Mouse (Mus musculus) forebrain, postnatal 0 days (tissue): ENCODE measurements at regions not wholly inside any gene's neighbourhood (a gene's known extent, or its start where the extent isn't known, plus 50 kb on each side); places are given as distances from the start of the nearest gene placed in this dataset.

Source experiments
- ATAC-seq: fragments of 200-750 bp; cut with Nextera tagmentation; 2 replicates; pipeline ENCODE4 v1.8.0; 2017; ENCODE audit warnings: mild to moderate bottlenecking, moderate library complexity
- DNase-seq: peaks from one replicate; pipeline ENCODE4 v3.0.0-alpha.2; 2015
- H3K27ac ChIP-seq: fragments of 300-500 bp; sonication (generic); 2 replicates; pipeline ENCODE4 v1.5.1; 2014; ENCODE audit warnings: low read depth, mild to moderate bottlenecking, antibody characterized with exemption, low read length, moderate library complexity, mixed read lengths
- H3K27me3 ChIP-seq: fragments of 300-500 bp; sonication (generic); 2 replicates; pipeline ENCODE4 v1.6.1; 2014; ENCODE audit warnings: mild to moderate bottlenecking, low read length, mixed read lengths; ENCODE audit not compliant: insufficient read depth
- H3K36me3 ChIP-seq: fragments of 300-500 bp; sonication (generic); 2 replicates; pipeline ENCODE4 v1.6.1; 2014; ENCODE audit warnings: mild to moderate bottlenecking, moderate library complexity; ENCODE audit not compliant: insufficient read depth
- H3K4me1 ChIP-seq: fragments of 300-500 bp; sonication (generic); 2 replicates; pipeline ENCODE4 v1.6.1; 2014; ENCODE audit warnings: antibody characterized with exemption; ENCODE audit not compliant: insufficient read depth
- H3K4me2 ChIP-seq: fragments of 300-500 bp; sonication (generic); 2 replicates; pipeline ENCODE4 v1.6.1; 2014; ENCODE audit warnings: low read depth, mild to moderate bottlenecking, moderate library complexity
- H3K4me3 ChIP-seq: fragments of 300-500 bp; sonication (generic); 2 replicates; pipeline ENCODE4 v1.5.1; 2014; ENCODE audit warnings: low read depth, low read length, mixed read lengths
- H3K9ac ChIP-seq: fragments of 300-500 bp; sonication (generic); 2 replicates; pipeline ENCODE4 v1.6.1; 2014; ENCODE audit warnings: mild to moderate bottlenecking
- H3K9me3 ChIP-seq: fragments of 300-500 bp; sonication (generic); 2 replicates; pipeline ENCODE4 v1.6.1; 2016; ENCODE audit warnings: low read length
- CTCF ChIP-seq: sonication (generic); IDR thresholded peaks from 2 replicates; pipeline ENCODE4 v1.5.1; 2016; ENCODE audit warnings: antibody characterized with exemption, control low read depth, low read depth
- WGBS: fragments of 180-500 bp; shearing (Covaris S2); extraction: QIAGEN DNeasy Blood & Tissue Kit; methylation state at CpG from one replicate; pipeline ENCODE4 v1.1.7; 2014; 5-methylcytosine and 5-hydroxymethylcytosine counted together

GRCm38 (mm10) chr17:88173354-88174032 lies 108.4 kb upstream of the Fbxo11 start:
- Histone ChIP-seq H3K27ac (no peak overlapping the region), H3K4me2 (no peak overlapping the region), H3K27me3 (no peaks in the 10 kb centered on the region), H3K9me3 (no peaks in the 10 kb centered on the region), H3K9ac (no peak overlapping the region), H3K4me1 (no peaks in the 10 kb centered on the region), H3K4me3 (no peak overlapping the region), H3K36me3 (no peaks in the 10 kb centered on the region)
- peak; percentile 12; the same call in 1 of the 2 replicates for TF ChIP-seq CTCF
- 86% methylated on average over 4 of the region's 4 CpGs for WGBS
- ATAC-seq: no peak
- no peak for DNase-seq

GRCm38 (mm10) chr17:88174242-88174679 lies 109.2 kb upstream of the Fbxo11 start:
- ATAC-seq (no peak), DNase-seq (no peak)
- H3K4me1 ChIP-seq: no peaks in the 10 kb centered on the region
- H3K4me3 ChIP-seq: no peak overlapping the region
- no peak for TF ChIP-seq CTCF
- H3K36me3 ChIP-seq: no peaks in the 10 kb centered on the region
- H3K27ac ChIP-seq: no peak overlapping the region
- 78% methylated on average over 10 of the region's 10 CpGs for WGBS
- H3K4me2 ChIP-seq: no peak overlapping the region
- H3K9me3 ChIP-seq: no peaks in the 10 kb centered on the region
- H3K27me3 ChIP-seq: no peaks in the 10 kb centered on the region
- H3K9ac ChIP-seq: no peak overlapping the region

GRCm38 (mm10) chr17:88175951-88176623 lies 111.0 kb upstream of the Fbxo11 start:
- Histone ChIP-seq H3K4me1 (no peaks in the 10 kb centered on the region), H3K4me2 (no peak overlapping the region), H3K9ac (no peak overlapping the region), H3K27me3 (no peaks in the 10 kb centered on the region), H3K36me3 (no peaks in the 10 kb centered on the region), H3K9me3 (no peaks in the 10 kb centered on the region), H3K27ac (no peak overlapping the region), H3K4me3 (no peak overlapping the region)
- DNase-seq: no peak
- WGBS: 88% methylated on average over 4 of the region's 4 CpGs
- TF ChIP-seq CTCF: no peak
- ATAC-seq: no peak

GRCm38 (mm10) chr17:88190735-88191134 lies 125.6 kb upstream of the Fbxo11 start:
- H3K27ac ChIP-seq: no peak overlapping the region
- no peak overlapping the region for H3K4me3 ChIP-seq
- no peak for TF ChIP-seq CTCF
- no peak overlapping the region for H3K4me2 ChIP-seq
- WGBS: 84% methylated on average over 5 of the region's 5 CpGs
- ATAC-seq (no peak), DNase-seq (no peak)
- no peaks in the 10 kb centered on the region for H3K27me3 ChIP-seq
- no peak overlapping the region for H3K9ac ChIP-seq
- H3K36me3 ChIP-seq: no peaks in the 10 kb centered on the region
- H3K9me3 ChIP-seq: no peaks in the 10 kb centered on the region
- H3K4me1 ChIP-seq: no peaks in the 10 kb centered on the region

GRCm38 (mm10) chr17:88191444-88191843 lies 126.4 kb upstream of the Fbxo11 start:
- 86% methylated on average over 2 of the region's 2 CpGs for WGBS
- ATAC-seq: no peak

GRCm38 (mm10) chr17:88191930-88192807 lies 127.1 kb upstream of the Fbxo11 start:
- Histone ChIP-seq H3K36me3 (no peaks in the 10 kb centered on the region), H3K4me3 (no peak overlapping the region), H3K9ac (no peak overlapping the region), H3K4me2 (no peak overlapping the region), H3K4me1 (no peaks in the 10 kb centered on the region), H3K27me3 (no peaks in the 10 kb centered on the region), H3K9me3 (no peaks in the 10 kb centered on the region), H3K27ac (no peak overlapping the region)
- no peak for DNase-seq
- no peak for TF ChIP-seq CTCF
- 94% methylated on average over 16 of the region's 16 CpGs for WGBS
- ATAC-seq: no peak

More at GRCm38 (mm10) chr17:88191444-88191843, 126.4 kb upstream of the Fbxo11 start:
- DNase-seq: no peak
- H3K27me3 ChIP-seq: no peaks in the 10 kb centered on the region
- no peak overlapping the region for H3K4me2 ChIP-seq
- no peak overlapping the region for H3K9ac ChIP-seq
- H3K36me3 ChIP-seq: no peaks in the 10 kb centered on the region
- H3K27ac ChIP-seq: no peak overlapping the region
- H3K4me1 ChIP-seq: no peaks in the 10 kb centered on the region
- H3K4me3 ChIP-seq: no peak overlapping the region
- no peaks in the 10 kb centered on the region for H3K9me3 ChIP-seq
- no peak for TF ChIP-seq CTCF
